Comparison of ENCODE assay signal across 16 mouse cellular contexts in genomic region chr4:135191185-135191584, GRCm38 (mm10).
"Had no signal": no experiment of that assay in that cellular context is flagged by ENCODE, and none has a peak within 500 bp of the region (broad histone marks: within the 10 kb centered on the region; RNA-seq: fewer than 3 reads in every experiment).

No protein-coding gene starts in this region.

- DNase-seq: retina, postnatal 1 day; right cerebral cortex, adult 18-20 months; right cerebral cortex, postnatal 14 days; right cerebral cortex, postnatal 25 days; right cerebral cortex, postnatal 4 days; spleen, adult 18-20 months; thymus, adult 18-20 months; thymus, adult 2 months; thymus, postnatal 14 days; thymus, postnatal 25 days; thymus, postnatal 36 days; thymus, postnatal 4 days had no signal

- H3K36me3 ChIP-seq: neural tube, embryonic 13.5 days; neural tube, embryonic 15.5 days; stomach, embryonic 15.5 days had no signal

- H3K4me3 ChIP-seq: neural tube, embryonic 13.5 days; neural tube, embryonic 15.5 days; stomach, embryonic 15.5 days had no signal

- H3K9ac ChIP-seq: neural tube, embryonic 13.5 days; neural tube, embryonic 15.5 days; stomach, embryonic 15.5 days had no signal

- H3K9me3 ChIP-seq: neural tube, embryonic 13.5 days; neural tube, embryonic 15.5 days; stomach, embryonic 15.5 days had no signal

- H3K27ac ChIP-seq: neural tube, embryonic 13.5 days; neural tube, embryonic 15.5 days; stomach, embryonic 15.5 days; stomach, postnatal 0 days had no signal

- H3K4me1 ChIP-seq: neural tube, embryonic 13.5 days; neural tube, embryonic 15.5 days; stomach, embryonic 15.5 days had no signal

- H3K4me2 ChIP-seq: neural tube, embryonic 13.5 days; neural tube, embryonic 15.5 days; stomach, embryonic 15.5 days had no signal

- H3K27me3 ChIP-seq: neural tube, embryonic 13.5 days; neural tube, embryonic 15.5 days; stomach, embryonic 15.5 days had no signal
